ENCODE assay signal across 10 mouse cellular contexts in the genomic region with DNA sequence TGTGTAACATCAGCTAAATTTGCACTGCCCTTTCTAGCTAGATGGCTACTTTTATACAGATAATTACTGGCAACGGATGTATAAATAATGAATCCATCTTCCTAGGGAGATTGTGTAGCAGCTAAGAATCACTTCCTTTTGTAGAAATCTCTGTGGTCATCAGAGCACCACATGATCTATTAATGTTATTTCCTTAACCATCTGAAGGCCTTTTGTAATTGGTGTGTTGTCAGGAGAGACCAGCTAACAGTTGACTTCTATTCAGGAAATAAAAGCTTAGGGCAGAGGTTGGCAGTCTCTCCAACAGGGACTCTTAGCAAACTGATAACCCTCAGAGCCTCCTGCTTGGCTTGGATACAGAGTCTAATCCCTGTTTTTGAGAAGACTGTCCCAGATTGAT.
"Had no signal": no experiment of that assay in that cellular context is flagged by ENCODE, and none has a peak within 500 bp of the region (broad histone marks: within the 10 kb centered on the region; RNA-seq: fewer than 3 reads in every experiment).

No protein-coding gene starts in this region.

- DNase-seq: kidney, adult 8-10 months; kidney, postnatal 10 days; kidney, postnatal 36 days; layer of hippocampus, postnatal 36 days; liver, embryonic 13.5 days; lung, adult 2 months; right cerebral cortex, postnatal 4 days; thymus, postnatal 25 days had no signal

- ATAC-seq: midbrain, embryonic 13.5 days; midbrain, embryonic 16.5 days had no signal
